Mouse (Mus musculus) embryonic facial prominence, embryonic 15.5 days (tissue): ENCODE measurements around the gene Rgs9. TPM values are rescaled to one million over a fixed set of nuclear protein-coding genes. Genes with fewer than 3 reads are reported as not detected.

Experiments
- ATAC-seq: fragments of 200-750 bp; cut with Nextera tagmentation; 2 replicates; pipeline ENCODE4 v1.8.0; 2017; ENCODE audit warnings: low read depth, moderate TSS enrichment; ENCODE audit not compliant: insufficient number of reproducible peaks, low FRiP score, low TSS enrichment
- H3K27ac ChIP-seq: fragments of 300-500 bp; sonication (generic); replicated peaks from 2 replicates; pipeline ENCODE4 v1.5.1; 2015; ENCODE audit warnings: mild to moderate bottlenecking, inconsistent platforms
- H3K27me3 ChIP-seq: fragments of 300-500 bp; sonication (generic); 2 replicates; pipeline ENCODE4 v1.6.1; 2015; ENCODE audit warnings: inconsistent platforms
- H3K36me3 ChIP-seq: fragments of 300-500 bp; sonication (generic); 2 replicates; pipeline ENCODE4 v1.6.1; 2015; ENCODE audit warnings: mild to moderate bottlenecking, inconsistent platforms
- H3K4me1 ChIP-seq: fragments of 300-500 bp; sonication (generic); 2 replicates; pipeline ENCODE4 v1.6.1; 2015; ENCODE audit warnings: inconsistent platforms
- H3K4me2 ChIP-seq: fragments of 300-500 bp; sonication (generic); replicated peaks from 2 replicates; pipeline ENCODE4 v1.6.1; 2015; ENCODE audit warnings: mild to moderate bottlenecking, inconsistent platforms
- H3K4me3 ChIP-seq: fragments of 300-500 bp; sonication (generic); replicated peaks from 2 replicates; pipeline ENCODE4 v1.5.1; 2015; ENCODE audit warnings: mild to moderate bottlenecking, inconsistent platforms
- H3K9ac ChIP-seq: fragments of 300-500 bp; sonication (generic); 2 replicates; pipeline ENCODE4 v1.6.1; 2015; ENCODE audit warnings: inconsistent platforms
- H3K9me3 ChIP-seq: fragments of 300-500 bp; sonication (generic); replicated peaks from 2 replicates; pipeline ENCODE4 v1.6.1; 2016; ENCODE audit warnings: inconsistent platforms
- WGBS: fragments of 180-500 bp; shearing (Covaris S2); methylation state at CpG from one replicate; pipeline ENCODE4 v1.1.7; 2015; 5-methylcytosine and 5-hydroxymethylcytosine counted together
- polyA plus RNA-seq: library from polyadenylated mRNA; unstranded; fragments of >200 nt; fragmentation: Nextera tagmentation; extraction: Ambion mirVana; gene quantifications from 2 replicates; pipeline ENCODE4 v1.2.1, GENCODE M21; 2015

Rgs9 gene
- polyA plus RNA-seq, 1 experiment from 2014 or later, result 2.2 TPM

DNA sequence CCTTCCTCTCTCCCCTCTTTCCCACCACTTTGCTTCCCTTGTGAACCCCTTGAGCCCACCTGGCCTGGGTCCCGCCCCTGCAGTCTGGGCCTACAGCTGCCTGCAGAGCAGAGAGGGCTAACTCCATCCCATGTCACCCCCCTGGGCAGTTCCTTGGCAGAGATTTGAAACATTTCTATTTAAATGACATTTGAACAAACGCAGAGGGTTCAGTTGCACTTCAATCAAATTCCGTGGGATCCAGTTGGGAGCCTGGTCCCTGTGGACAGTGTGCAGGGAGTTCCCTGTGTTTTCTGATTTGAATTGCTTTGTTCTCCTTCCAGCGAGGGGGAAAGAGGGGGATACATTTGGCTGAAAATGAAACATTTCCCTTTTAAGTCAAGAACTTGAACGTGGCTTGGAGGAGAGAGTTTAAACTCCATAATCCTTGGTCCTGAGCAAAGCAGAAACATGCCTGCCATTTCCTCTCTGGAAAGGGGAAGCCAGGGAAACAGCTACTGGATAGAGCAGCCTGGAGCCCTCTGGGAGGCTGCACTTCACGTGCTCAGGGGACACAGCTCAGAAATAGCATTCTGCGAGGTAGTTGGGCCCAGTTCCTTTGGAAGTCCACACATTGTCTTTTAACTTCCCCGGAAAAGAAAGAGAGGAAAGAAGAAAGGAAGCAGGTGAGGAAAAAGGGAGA lies 98.2 kb downstream of the Rgs9 start:
- Histone ChIP-seq H3K27me3 (no peaks in the 10 kb centered on the region), H3K9me3 (no peaks in the 10 kb centered on the region), H3K4me1 (peaks cover 14% of the 10 kb centered on the region), H3K4me3 (no peak overlapping the region), H3K27ac (peak overlapping the region; percentile 34; the same call in 1 of the 2 replicates), H3K36me3 (no peaks in the 10 kb centered on the region), H3K9ac (no peak overlapping the region), H3K4me2 (no peak overlapping the region)
- 17% methylated on average over 8 of the region's 8 CpGs for WGBS
- ATAC-seq, result no peak

DNA sequence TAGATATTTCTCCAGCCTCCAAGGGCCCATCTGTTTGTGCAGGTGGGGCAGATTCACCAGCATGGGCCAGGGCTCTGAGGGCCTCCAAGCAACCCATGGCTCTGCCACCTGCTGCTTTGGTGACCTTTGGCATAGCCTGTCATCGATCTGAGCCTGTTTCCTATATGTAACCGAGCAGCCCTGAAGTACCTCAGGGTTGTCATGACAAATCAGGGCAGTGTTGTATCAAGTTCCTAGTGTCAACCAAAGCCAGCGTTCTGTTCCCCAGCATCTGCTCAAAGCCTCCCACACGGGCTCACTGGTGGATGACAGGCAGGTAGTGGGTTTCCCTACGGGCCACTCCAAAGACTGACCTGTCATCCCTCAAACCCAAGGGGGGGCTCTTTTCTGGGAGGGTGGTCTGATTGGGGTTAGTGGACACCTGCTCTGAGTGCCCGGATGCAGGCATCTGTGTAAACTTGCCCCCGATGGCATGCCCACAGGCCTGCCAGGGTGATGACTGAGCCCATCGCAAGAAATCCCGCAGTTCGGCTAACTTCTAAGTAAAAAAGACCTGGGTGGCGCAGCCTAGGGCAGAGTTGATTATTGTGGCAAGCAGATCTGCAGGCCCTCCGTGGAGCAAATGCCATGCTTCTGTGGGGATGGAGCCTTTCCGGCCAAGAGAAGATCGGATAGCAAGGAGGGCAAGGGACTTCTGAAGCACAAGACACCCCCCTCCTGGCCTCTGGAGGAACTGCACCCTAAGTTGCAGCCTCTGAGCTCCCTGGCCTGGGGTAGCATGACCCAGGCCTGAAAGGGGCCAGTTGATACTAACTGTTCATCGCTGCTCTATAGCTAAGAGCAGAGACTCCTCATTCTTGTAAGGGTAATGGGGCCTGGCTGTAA lies 105.0 kb downstream of the Rgs9 start:
- no peaks in the 10 kb centered on the region for H3K27me3 ChIP-seq
- no peaks in the 10 kb centered on the region for H3K9me3 ChIP-seq
- no peak overlapping the region for H3K4me3 ChIP-seq
- H3K36me3 ChIP-seq, result no peaks in the 10 kb centered on the region
- H3K9ac ChIP-seq, result no peak overlapping the region
- ATAC-seq, result peak; percentile 63; the same call in 1 of the 2 replicates
- peak overlapping the region; percentile 31 for H3K4me2 ChIP-seq
- no peak overlapping the region for H3K27ac ChIP-seq
- 33% methylated on average over 15 of the region's 15 CpGs for WGBS
- H3K4me1 ChIP-seq, result peaks cover 4% of the 10 kb centered on the region

DNA sequence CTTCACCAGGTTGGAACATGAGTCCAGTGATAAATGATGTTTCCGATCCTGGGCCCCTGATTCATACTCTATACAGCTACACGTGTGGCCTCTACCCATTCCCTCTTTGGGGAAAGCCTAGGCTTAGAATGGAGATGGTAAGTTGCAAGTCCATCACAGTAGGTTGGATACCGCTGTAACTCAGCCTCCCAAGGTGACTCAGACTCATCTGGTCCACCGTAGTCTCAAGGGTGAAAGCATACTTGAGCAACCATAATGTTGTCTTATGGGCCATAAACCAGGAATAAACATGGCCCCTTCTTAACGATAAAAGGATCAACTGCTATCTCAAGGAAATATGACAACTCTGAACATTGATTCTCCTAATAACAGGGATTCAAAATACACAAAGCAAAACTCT lies 109.7 kb downstream of the Rgs9 start:
- WGBS, result 91% methylated on average over 5 of the region's 5 CpGs

DNA sequence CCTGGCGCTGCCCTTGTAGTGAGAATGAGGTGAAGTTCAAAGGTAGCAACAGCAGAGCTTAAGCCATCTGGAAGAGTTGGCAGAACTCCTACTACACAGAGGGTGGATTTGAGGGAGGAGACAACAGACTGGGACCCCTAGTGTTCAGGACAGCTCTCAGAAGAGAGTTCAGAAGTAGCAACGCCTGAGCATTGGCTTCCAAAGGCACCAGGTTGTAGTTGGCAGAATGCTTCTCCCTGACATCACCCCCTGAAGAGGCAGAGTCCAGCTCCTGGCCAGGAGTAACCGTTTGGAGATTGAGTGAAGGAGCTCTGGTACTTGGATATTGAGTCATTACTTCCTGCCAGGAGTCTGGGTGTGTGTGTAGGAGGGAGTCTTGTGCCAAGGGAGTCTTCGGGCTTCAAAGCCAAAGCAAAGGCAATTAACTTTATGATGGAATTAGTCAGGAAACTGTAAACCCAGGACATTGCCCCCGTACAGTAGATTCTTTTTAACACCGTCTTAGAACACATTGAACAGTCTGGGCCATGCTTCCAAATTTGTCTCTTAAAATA lies 110.2 kb downstream of the Rgs9 start:
- no peaks in the 10 kb centered on the region for H3K9me3 ChIP-seq
- H3K4me3 ChIP-seq, result no peak overlapping the region
- H3K9ac ChIP-seq, result no peak overlapping the region
- H3K4me1 ChIP-seq, result peaks cover under 1% of the 10 kb centered on the region; the same call in 1 of the 2 replicates
- no peak overlapping the region for H3K27ac ChIP-seq
- no peak for ATAC-seq
- WGBS, result 80% methylated on average over 6 of the region's 6 CpGs
- no peaks in the 10 kb centered on the region for H3K27me3 ChIP-seq
- no peak overlapping the region for H3K4me2 ChIP-seq
- no peaks in the 10 kb centered on the region for H3K36me3 ChIP-seq

More for the DNA sequence above, 109.7 kb downstream of the Rgs9 start:
- Histone ChIP-seq H3K4me1 (peaks cover 4% of the 10 kb centered on the region), H3K27me3 (no peaks in the 10 kb centered on the region), H3K27ac (no peak overlapping the region), H3K9ac (no peak overlapping the region), H3K36me3 (no peaks in the 10 kb centered on the region), H3K4me3 (no peak overlapping the region), H3K9me3 (no peaks in the 10 kb centered on the region), H3K4me2 (no peak overlapping the region)
- no peak for ATAC-seq

DNA sequence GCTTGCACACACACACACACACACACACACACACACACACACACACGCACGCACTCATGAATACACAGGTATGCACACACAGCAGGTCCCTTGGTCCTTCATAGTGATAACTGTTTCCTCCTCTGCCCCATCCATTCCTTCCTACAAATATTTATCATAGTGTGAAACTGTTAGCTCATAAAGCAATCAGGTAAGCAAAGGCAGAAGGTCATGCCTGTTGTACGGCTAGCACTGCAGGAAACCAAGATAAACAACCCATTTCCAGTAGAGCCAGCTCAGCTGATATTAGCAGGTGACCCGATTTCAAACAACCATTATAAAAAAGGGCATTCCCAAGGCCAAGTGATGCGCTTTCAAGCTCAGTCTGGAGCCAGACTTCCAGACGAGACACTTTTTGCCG lies 116.8 kb downstream of the Rgs9 start:
- WGBS, result 65% methylated on average over 7 of the region's 7 CpGs
- Histone ChIP-seq H3K9me3 (no peaks in the 10 kb centered on the region), H3K4me1 (peaks cover 8% of the 10 kb centered on the region; the same call in 1 of the 2 replicates), H3K9ac (no peak overlapping the region), H3K27me3 (no peaks in the 10 kb centered on the region), H3K27ac (no peak overlapping the region), H3K36me3 (no peaks in the 10 kb centered on the region), H3K4me2 (no peak overlapping the region), H3K4me3 (no peak overlapping the region)
- no peak for ATAC-seq

DNA sequence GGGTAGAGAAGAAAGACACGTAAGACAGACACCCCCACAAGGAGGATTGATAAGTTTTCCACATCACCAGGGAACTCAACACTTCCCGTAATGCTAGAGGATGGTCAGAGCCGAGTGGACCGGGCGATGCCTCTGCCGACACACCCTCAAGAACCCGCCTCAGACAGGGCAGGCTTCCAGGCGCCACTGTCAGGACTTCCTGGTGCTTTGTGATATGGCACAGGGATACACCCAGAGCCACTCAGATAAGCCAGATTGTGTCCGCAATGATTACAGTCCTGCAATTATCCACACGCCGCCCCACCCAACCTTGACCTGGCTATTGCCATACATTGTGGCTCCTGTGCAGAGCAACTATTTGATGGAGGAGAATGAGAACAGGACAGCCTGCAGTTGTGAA lies 117.6 kb downstream of the Rgs9 start:
- WGBS, result 93% methylated on average over 11 of the region's 11 CpGs
- no peak for ATAC-seq
- Histone ChIP-seq H3K4me3 (no peak overlapping the region), H3K36me3 (no peaks in the 10 kb centered on the region), H3K27me3 (no peaks in the 10 kb centered on the region), H3K9ac (no peak overlapping the region), H3K4me2 (no peak overlapping the region), H3K9me3 (no peaks in the 10 kb centered on the region), H3K27ac (no peak overlapping the region), H3K4me1 (peaks cover 8% of the 10 kb centered on the region; the same call in 1 of the 2 replicates)

DNA sequence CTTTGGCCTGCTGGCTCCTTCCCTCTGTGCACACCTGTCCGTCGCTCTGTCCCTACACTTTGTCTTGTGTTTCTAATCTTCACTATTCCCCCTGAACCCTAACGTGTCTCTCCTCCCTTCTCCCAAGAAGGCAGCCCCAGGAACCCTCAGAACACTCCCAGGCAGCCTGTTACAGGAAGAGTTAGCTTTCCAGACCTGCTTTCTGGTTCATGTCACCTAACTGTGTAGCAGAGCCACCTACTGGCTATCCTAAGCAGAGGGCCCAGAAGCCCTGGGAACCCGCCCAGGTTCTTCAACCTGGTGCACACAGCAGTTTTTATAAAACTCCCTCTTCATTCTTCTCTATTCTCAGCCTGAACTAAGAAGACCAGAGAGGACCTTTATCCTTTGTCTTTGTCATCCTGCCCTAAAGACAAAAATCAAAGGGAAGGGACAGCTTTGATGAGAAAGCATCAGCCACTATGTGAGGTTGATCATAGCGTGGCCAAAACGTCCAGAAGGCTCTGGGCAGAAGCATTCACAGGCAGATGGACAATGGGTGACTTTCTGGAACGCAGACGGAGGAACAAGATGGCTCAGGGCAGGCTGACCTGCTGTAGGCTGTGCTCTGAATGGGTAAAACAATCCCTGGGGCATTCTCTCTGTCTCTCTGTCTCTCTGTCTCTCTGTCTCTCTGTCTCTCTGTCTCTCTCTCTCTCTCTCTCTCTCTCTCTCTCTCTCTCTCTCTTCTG lies 119.0 kb downstream of the Rgs9 start:
- WGBS, result 54% methylated on average over 8 of the region's 8 CpGs
- Histone ChIP-seq H3K4me1 (peaks cover 8% of the 10 kb centered on the region; the same call in 1 of the 2 replicates), H3K36me3 (no peaks in the 10 kb centered on the region), H3K27me3 (no peaks in the 10 kb centered on the region), H3K27ac (no peak overlapping the region), H3K4me3 (no peak overlapping the region), H3K9me3 (no peaks in the 10 kb centered on the region), H3K4me2 (no peak overlapping the region), H3K9ac (no peak overlapping the region)
- ATAC-seq, result no peak

DNA sequence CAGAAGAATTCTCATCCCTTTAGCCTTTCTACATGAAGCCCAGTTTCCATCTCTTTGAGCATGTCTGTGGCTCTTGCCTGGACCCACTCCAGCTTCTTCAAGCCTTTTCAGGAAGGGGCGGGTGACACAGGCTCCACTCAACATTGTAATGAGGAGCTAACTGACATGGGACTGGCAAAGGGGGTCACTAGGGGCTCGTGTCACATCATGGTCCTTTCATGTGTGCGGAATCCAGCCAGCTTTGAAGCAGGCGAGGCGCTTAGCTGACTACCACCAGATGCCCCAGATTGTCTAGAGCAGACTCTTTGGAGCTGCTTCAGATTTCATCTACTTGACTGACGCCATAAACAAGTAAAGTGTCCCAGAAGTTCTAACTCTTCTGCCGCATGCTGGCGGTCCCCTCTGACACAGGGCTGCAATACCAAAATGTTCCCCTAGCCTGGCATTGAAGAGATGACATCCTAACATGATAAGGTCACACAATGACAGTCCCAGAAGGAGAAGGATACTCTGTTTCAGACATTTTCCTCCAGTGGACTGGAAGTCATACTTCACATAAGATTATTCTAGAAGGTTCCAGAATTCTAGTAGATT lies 122.5 kb downstream of the Rgs9 start:
- H3K4me1 ChIP-seq, result peaks cover 5% of the 10 kb centered on the region; the same call in 1 of the 2 replicates
- 0 out of 2 replicates have a peak, but pooled peaks cover 4% of the 10 kb centered on the region for H3K9me3 ChIP-seq
- 67% methylated on average over 8 of the region's 8 CpGs for WGBS

More for the DNA sequence above, 122.5 kb downstream of the Rgs9 start:
- ATAC-seq, result no peak; the same call in 1 of the 2 replicates
- no peak overlapping the region for H3K4me2 ChIP-seq
- no peaks in the 10 kb centered on the region for H3K27me3 ChIP-seq
- no peak overlapping the region for H3K9ac ChIP-seq
- no peaks in the 10 kb centered on the region for H3K36me3 ChIP-seq
- no peak overlapping the region for H3K27ac ChIP-seq
- no peak overlapping the region for H3K4me3 ChIP-seq
